Mouse (Mus musculus): ENCODE measurements around the gene Gm11009.
"Not testable (repeated sequence)": the region's sequence is repeated elsewhere in the genome, so short reads cannot be mapped to it uniquely, and the experiment has no call there.

Gm11009 gene

GRCm38 (mm10) chr2:176319394-176319793 lies at the start of gene Gm11009:
Gene Gm11009, minus strand, starts transcription at chr2:176319494.
- CTCF ChIA-PET = not testable (repeated sequence)
